Mouse (Mus musculus) layer of hippocampus, postnatal 25 days (tissue): ENCODE data around the gene Zswim4. TPM values are rescaled to one million over a fixed set of nuclear protein-coding genes. Genes with fewer than 3 reads are reported as not detected.

ENCODE experiments used
- DNase-seq, 2 experiments: peaks; one replicate each; pipeline ENCODE4 v3.0.0; 2022; ENCODE audit warnings: mixed read lengths in 2 of 2, low spot score in 1 of 2; ENCODE audit errors: extremely low spot score in 1 of 2
- total RNA-seq, 2 experiments: library from RNA; stranded (reverse); gene quantifications; 2 replicates each; pipeline ENCODE4 v1.2.3; 2021

Gene Zswim4
- total RNA-seq, 2 experiments from 2014 or later: 16.5 to 20.4 TPM

DNA sequence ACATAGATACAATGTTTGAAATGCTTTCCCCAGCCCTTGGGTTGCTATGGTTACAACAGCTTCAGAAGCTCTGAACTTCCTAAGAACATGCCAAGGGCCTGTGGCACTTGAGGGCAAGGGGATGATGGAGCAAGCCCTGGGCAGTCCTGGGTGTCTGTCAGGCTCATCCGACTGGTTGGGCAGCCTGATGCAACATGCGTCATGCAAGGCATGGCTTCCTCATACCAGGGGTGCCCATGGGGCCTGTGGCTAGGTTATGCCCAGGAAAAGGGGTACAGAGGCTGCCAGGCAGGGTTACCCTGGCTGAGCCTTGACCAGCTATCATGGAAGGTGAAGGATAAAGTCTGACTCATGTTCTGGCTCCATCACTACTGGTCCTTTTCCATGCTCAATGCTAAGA lies 3.8 kb downstream of the Zswim4 start:
- no peak for DNase-seq

- no peak for DNase-seq
Measured at GRCm38 (mm10) chr8:84230735-84231134, 6.1 kb downstream of the Zswim4 start.

- peak in 1 of 2 experiments; percentile 34 for DNase-seq
Measured at GRCm38 (mm10) chr8:84223322-84224029, 13.4 kb downstream of the Zswim4 start.

GRCm38 (mm10) chr8:84222566-84223165 lies 14.2 kb downstream of the Zswim4 start:
- peak in 1 of 2 experiments; percentile 29 for DNase-seq

DNA sequence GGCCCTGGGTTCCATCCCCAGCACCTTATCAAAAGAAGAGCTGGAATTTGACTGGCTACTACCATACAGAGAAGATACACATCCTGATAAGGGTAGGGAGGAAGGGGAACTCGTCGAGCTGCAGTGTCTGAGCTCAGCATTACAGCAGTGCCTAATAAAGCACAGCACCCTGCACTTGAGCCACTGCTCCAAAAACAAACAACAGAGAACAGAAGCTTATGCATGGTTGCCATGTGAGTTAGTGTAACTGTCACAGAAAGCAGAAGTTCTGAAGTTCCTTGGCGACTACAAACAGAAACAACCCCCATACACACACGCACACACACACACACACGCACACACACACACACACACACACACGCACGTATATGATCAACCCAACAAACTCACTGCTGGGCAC lies 16.8 kb downstream of the Zswim4 start:
- no peak for DNase-seq

- no peak for DNase-seq
Measured at GRCm38 (mm10) chr8:84218143-84218542, 18.7 kb downstream of the Zswim4 start.

- no peak for DNase-seq
Measured at GRCm38 (mm10) chr8:84217206-84217605, 19.6 kb downstream of the Zswim4 start.

DNA sequence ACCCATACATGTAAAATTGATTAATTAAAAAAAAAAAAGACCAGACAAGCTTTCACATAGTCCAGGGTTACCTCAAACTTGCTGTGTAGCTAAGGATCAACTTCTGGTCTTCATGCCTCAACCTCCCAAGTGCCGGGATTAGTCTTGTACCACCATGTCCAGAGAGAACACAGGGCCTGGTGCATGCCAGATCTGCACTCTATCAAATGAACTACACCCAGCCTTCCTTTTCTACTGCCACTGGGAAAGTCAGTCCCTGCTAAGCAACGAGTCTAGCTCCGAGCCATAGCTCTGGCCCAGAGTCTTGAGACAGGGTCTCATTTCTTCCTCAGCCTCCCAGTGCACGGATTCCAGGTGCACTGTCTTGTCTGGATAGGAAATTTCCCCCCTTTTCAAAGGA lies 23.6 kb downstream of the Zswim4 start:
- no peak for DNase-seq

DNA sequence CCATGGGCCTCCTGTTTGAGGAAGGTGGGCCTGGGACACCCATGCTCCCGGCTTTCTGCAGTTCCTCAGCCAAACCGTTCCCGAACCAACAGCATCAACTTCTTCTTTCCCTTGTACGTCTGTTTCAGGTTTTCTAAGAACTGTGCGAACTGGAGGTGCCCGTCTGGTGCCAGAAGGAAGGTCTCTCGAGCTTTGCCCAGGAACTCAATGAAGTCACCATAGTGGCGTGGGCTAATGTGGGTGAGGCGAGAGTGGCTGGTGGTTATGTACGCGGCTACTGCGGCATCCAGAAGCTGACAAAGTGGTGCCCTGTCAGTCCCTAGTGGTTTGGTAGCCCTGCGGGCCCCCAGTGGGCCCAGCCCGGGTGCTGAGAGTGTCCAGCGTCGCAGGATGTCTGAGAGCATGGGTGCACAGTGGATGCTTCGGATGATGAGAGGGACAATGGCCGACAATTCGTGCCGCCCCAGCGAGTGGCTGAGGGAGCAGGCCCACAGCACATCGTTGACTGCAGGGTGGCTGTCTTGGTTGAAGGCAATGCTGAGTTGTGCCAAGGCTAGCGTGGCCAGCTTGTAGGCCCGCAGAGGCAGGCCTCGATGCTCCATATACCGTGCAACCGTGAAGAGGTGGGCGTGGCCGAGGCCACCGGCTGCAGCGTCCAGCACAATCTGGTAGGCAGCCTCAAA lies 24.8 kb downstream of the Zswim4 start:
- no peak for DNase-seq

DNA sequence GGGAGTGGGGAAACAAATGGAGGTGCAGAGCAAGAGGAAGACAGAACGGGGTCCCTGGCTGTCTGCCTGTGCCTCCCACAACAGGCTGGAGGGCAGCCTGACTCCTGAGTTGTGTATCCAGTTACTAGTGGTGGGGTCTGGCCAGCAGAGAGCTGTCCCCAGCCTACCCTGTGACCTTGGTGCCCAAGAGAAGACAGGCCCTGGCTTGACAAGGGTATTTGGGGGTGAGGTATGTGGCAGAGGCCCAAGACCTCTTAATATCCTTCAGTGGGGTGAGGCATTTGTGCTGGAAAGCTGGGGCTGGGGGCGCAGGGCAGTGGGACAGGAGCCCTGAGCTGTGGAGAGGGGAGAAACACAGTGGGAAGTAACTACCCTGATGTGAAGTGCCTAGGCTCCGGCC lies 25.7 kb downstream of the Zswim4 start:
- no peak for DNase-seq

GRCm38 (mm10) chr8:84210167-84210791 lies 26.6 kb downstream of the Zswim4 start:
- peak; percentile 83 to 89 for DNase-seq

- no peak for DNase-seq
Measured at GRCm38 (mm10) chr8:84208381-84209380, 28.2 kb downstream of the Zswim4 start.

DNA sequence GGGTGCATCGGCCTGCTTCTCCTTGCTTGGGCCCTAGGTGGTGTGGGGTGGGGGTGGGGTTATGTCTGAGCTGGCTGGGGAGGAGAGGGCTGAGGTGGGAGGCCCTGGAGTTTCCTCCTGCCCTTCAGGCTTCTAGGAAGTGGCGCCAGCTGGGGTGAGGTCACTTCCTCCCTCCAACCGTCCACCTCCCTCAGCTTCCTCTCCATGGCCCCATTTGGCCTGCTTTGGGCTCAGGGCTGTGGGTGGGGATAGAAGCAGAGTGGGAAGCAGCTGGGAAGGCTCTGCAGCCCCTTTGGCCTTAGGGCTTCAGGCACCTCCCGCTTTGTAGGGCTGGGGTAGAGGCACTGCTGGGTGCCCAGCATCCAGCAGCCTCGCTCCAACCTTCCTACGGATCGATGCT lies 29.0 kb downstream of the Zswim4 start:
- DNase-seq: no peak

GRCm38 (mm10) chr8:84206666-84207065 lies 30.2 kb downstream of the Zswim4 start:
- no peak for DNase-seq

GRCm38 (mm10) chr8:84205073-84205472 lies 31.8 kb downstream of the Zswim4 start:
- no peak for DNase-seq

- no peak for DNase-seq
Measured at GRCm38 (mm10) chr8:84203975-84204772, 32.7 kb downstream of the Zswim4 start.

GRCm38 (mm10) chr8:84202938-84203917 lies 33.6 kb downstream of the Zswim4 start:
- DNase-seq: no peak

DNA sequence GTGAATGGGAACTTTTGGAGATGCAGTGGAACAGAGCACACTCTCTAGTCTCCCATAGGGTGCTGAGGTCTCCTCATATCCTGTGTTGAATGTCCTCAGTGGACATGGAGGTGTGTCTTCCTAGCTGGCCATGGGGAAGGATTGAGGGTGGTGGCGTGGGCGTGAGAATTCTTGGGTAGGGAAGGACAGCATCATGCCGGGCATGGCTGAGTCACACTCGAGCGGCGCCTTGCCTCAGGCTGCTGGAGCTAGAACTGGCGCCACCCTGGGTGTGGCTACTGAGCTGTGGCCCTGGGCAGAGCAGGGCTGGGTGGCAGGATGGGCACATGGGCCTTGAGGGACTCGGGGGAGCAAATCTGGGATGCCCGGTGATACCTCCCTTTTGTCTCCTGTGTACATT lies 34.4 kb downstream of the Zswim4 start:
- no peak for DNase-seq
